Mouse (Mus musculus) mature B cell (primary cell): ENCODE data around the gene 2210408I21Rik.

Source experiments
- in situ Hi-C: fragments of 300-500 bp; cut with MboI; formaldehyde crosslinking; loops from 2 replicates; pipeline ENCODE4 v1.14.3; 2019

Gene 2210408I21Rik

GRCm38 (mm10) chr13:77275172-77275747 lies 139.9 kb downstream of the 2210408I21Rik start:
- in situ Hi-C loops, result no loop called here

- in situ Hi-C loops, result no loop called here
These were observed 143.5 kb downstream of the 2210408I21Rik start for GRCm38 (mm10) chr13:77278659-77279413.

GRCm38 (mm10) chr13:77295519-77295918 lies 160.2 kb downstream of the 2210408I21Rik start:
- in situ Hi-C loops, result no loop called here

- in situ Hi-C loops, result no loop called here
These were observed 188.8 kb downstream of the 2210408I21Rik start for GRCm38 (mm10) chr13:77324101-77324500.

- in situ Hi-C loops, result no loop called here
These were observed 191.0 kb downstream of the 2210408I21Rik start for GRCm38 (mm10) chr13:77326174-77326959.

- in situ Hi-C loops, result no loop called here
These were observed 206.8 kb downstream of the 2210408I21Rik start for GRCm38 (mm10) chr13:77342097-77342496.

- in situ Hi-C loops, result no loop called here
These were observed 250.2 kb downstream of the 2210408I21Rik start for GRCm38 (mm10) chr13:77385448-77385970.

- in situ Hi-C loops, result no loop called here
These were observed 250.7 kb downstream of the 2210408I21Rik start for GRCm38 (mm10) chr13:77386001-77386400.

- in situ Hi-C loops, result no loop called here
These were observed 252.8 kb downstream of the 2210408I21Rik start for GRCm38 (mm10) chr13:77388148-77388547.

- in situ Hi-C loops, result no loop called here
These were observed 253.9 kb downstream of the 2210408I21Rik start for GRCm38 (mm10) chr13:77389209-77389608.

- in situ Hi-C loops, result no loop called here
These were observed 261.0 kb downstream of the 2210408I21Rik start for GRCm38 (mm10) chr13:77396374-77396773.

- in situ Hi-C loops, result no loop called here
These were observed 261.6 kb downstream of the 2210408I21Rik start for GRCm38 (mm10) chr13:77396981-77397380.

- in situ Hi-C loops, result no loop called here
These were observed 262.3 kb downstream of the 2210408I21Rik start for GRCm38 (mm10) chr13:77397646-77398045.

GRCm38 (mm10) chr13:77398477-77398876 lies 263.1 kb downstream of the 2210408I21Rik start:
- in situ Hi-C loops, result no loop called here

- in situ Hi-C loops, result no loop called here
These were observed 265.4 kb downstream of the 2210408I21Rik start for GRCm38 (mm10) chr13:77400762-77401161.

- in situ Hi-C loops, result no loop called here
These were observed 273.2 kb downstream of the 2210408I21Rik start for GRCm38 (mm10) chr13:77408530-77408929.

- in situ Hi-C loops, result no loop called here
These were observed 274.5 kb downstream of the 2210408I21Rik start for GRCm38 (mm10) chr13:77409804-77410203.

GRCm38 (mm10) chr13:77412829-77413228 lies 277.5 kb downstream of the 2210408I21Rik start:
- in situ Hi-C loops, result no loop called here

- in situ Hi-C loops, result no loop called here
These were observed 314.7 kb downstream of the 2210408I21Rik start for GRCm38 (mm10) chr13:77450007-77450567.

GRCm38 (mm10) chr13:77470093-77470621 lies 334.8 kb downstream of the 2210408I21Rik start:
- in situ Hi-C loops, result no loop called here

GRCm38 (mm10) chr13:77476420-77476819 lies 341.1 kb downstream of the 2210408I21Rik start:
- in situ Hi-C loops, result no loop called here
